12 mouse cellular contexts compared by ENCODE assay signal in genomic region chr16:45181824-45182223, GRCm38 (mm10).
"Had no signal": no experiment of that assay in that cellular context is flagged by ENCODE, and none has a peak within 500 bp of the region (broad histone marks: within the 10 kb centered on the region; RNA-seq: fewer than 3 reads in every experiment).

No protein-coding gene starts in this region.

- DNase-seq: lung, adult 18-20 months; lung, embryonic 14.5 days; lung, postnatal 10 days; lung, postnatal 4 days; midbrain, embryonic 14.5 days; retina, postnatal 1 day; right cerebral cortex, adult 18-20 months; right cerebral cortex, postnatal 25 days; thymus, adult 2 months; thymus, postnatal 25 days; thymus, postnatal 4 days had no signal

- ATAC-seq: midbrain, embryonic 16.5 days had no signal
